Mouse (Mus musculus) kidney, postnatal 4 days (tissue): Measurements from ENCODE around the gene Scarb1.

Experiments
- DNase-seq, 2 experiments: peaks; one replicate each; pipeline ENCODE4 v3.0.0; 2021; ENCODE audit warnings: mixed read lengths in 2 of 2

Gene Scarb1

DNA sequence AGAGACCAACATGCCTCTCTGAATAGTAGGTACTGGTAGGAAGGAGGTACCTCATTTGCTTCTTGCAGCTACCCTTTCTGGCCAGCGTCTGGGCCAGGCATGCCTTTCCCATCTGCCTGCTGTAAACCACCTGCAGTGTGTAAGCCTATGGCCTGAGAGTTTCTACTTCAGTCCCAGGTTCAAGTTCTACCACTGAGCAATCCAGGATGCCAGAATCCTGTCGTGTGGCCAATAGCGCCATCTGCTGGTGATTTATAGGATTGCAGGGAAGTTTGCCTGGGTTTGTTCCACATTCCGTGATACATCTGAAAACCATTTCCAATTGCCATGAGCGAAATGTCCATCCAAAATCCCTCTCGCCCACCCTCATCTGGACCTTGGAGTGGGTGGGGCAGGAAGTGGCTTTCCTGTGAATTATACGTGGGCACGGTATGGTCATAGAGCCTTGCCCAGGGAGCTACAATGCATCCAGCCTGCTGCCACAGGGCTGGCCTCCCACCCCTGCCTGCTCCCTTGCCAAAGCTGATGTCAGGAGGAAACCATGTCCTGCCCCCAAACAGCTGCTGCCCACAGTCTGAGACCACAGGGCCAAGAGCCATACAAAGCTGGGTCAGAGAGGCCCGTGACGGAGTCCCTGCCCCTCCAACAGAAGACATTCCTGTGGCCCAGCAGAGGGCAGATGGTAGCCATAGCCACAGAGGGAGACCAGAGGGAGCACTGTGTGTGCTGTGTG is 72.7 kb downstream of the Scarb1 start:
- peak; percentile 84 to 87 for DNase-seq

- DNase-seq, result peak; percentile 36 to 47
These were observed 73.5 kb downstream of the Scarb1 start for GRCm38 (mm10) chr5:125267150-125267961.

GRCm38 (mm10) chr5:125266128-125266527 is 74.8 kb downstream of the Scarb1 start:
- no peak for DNase-seq

GRCm38 (mm10) chr5:125264700-125265099 is 76.2 kb downstream of the Scarb1 start:
- peak; percentile 76 to 84 for DNase-seq

GRCm38 (mm10) chr5:125262578-125262977 is 78.3 kb downstream of the Scarb1 start:
- DNase-seq, result no peak

GRCm38 (mm10) chr5:125253917-125254316 is 87.0 kb downstream of the Scarb1 start:
- peak in 1 of 2 experiments; percentile 43 for DNase-seq

DNA sequence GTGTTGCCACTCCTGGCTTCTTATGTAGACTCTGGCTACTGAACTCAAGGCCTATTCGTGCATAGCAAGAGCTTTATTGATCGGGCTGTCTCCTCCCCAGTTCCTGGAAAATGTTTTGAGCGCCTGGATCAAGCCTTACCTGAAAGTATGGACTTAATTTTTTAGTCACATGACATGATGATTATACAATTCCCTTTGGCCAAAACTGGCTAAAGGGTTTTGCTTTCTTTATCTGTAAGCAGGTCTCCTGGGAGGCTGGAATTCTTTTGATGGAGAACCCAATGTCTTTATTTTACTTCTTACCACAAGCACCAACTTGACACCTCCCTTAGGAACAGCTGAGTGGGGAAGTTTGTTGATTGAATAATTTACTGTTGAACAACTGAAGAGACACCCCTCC is 87.4 kb downstream of the Scarb1 start:
- no peak for DNase-seq

GRCm38 (mm10) chr5:125252664-125253063 is 88.2 kb downstream of the Scarb1 start:
- DNase-seq, result peak; percentile 57 to 72

DNA sequence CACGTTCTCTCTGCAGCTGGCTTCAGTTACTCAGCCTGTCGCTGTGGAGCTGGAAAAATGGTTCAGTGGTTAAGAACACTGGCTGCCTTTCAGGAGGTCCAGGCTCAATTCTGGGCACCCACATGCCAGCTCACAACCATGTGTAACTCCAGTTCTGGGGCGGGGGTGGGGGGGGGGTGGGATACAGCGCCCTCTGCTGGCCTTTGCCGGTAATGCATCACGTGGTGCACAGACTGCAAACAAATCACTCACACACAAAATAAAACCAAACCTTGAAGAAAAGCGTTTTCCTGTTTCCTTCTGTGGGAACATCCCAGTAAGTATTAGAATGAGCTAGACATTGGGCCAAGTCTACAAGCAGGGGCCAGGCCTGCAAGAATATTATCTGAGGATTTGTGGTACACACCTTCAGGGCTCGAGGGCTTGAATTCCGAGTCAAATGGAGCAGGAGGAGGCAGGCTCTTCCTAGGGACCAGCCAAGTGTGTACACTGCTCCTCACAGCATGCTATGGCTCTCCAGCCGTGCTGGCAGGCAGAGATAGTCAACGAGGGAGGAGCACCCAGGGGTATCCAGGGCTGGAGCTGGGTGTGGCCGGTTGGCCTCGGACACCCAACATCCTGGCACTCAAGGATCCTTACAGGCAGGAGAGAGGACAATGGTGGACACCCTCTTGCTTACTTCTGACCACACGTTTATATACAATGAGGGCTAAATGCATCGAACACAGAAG is 88.8 kb downstream of the Scarb1 start:
- DNase-seq, result peak in 1 of 2 experiments; percentile 38

GRCm38 (mm10) chr5:125249187-125249586 is 91.7 kb downstream of the Scarb1 start:
- DNase-seq, result no peak

DNA sequence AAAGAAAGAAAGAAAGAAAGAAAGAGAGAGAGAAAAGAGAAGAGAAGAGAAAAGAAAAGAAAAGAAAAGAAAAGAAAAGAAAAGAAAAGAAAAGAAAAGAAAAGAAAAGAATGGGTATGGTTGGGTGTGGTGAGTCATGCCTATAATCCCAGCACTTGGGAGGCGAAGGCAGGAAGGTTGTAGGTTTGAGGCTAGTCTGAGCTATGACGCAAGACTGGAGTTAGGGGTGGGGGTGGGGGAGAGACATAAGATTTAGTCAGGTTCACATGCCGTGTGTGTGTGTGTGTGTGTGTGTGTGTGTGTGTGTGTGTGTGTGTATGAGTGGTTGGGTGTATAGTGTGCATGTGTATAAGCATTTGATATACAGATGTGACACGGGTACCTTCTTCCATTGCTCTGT is 94.2 kb downstream of the Scarb1 start:
- DNase-seq, result no peak

DNA sequence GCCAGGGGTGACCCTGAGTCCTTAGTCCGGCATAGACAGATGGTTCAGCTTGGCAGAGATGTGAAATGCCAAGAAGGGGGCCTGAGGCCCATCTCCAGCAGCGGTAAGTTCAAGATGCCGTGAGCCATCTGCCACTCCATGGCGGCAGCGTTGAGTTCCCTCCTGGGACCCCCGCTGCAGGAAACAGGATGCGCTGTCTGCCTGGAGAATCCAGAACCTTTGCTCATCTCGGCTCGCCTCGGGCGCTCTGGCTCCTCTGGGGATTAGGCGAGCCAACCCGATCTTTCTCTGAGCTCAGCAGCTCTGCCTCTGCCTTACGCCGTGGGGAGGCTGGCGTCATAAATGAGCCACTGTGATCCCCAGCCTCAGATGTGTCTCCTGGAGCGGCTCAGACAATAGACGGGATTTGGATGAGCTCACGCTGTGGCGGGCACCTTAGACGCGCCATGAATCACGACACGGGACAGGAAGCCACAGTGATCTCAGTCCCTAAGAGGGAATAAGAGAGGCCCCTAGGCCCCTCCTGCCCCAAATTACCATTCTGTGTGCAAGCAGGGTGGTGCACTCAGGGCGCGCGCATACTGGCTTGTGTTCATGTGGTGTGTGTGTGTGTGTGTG is 95.3 kb downstream of the Scarb1 start:
- DNase-seq, result peak; percentile 69 to 78

- DNase-seq, result peak; percentile 27 to 43
These were observed 95.9 kb downstream of the Scarb1 start for GRCm38 (mm10) chr5:125244825-125245533.

DNA sequence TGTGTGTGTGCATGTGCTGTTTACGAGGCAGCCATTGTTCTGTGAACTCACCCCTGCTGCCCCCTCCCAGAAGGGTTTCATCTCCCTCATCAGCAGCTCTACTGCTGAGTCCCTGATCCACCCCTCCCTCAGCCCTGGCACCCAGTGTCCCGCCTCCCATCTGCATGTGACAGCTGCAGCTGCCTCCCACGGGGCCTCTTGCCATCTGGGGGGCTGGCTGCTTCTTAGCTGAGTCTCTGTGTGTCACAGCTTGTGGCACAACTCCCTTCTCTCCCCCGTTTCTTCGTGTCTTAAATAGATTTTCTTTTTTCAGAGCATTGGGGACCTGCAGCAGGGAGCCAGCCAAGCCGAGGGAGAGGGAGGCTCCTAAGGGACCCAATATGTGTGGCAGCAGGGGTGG is 97.0 kb downstream of the Scarb1 start:
- no peak for DNase-seq

DNA sequence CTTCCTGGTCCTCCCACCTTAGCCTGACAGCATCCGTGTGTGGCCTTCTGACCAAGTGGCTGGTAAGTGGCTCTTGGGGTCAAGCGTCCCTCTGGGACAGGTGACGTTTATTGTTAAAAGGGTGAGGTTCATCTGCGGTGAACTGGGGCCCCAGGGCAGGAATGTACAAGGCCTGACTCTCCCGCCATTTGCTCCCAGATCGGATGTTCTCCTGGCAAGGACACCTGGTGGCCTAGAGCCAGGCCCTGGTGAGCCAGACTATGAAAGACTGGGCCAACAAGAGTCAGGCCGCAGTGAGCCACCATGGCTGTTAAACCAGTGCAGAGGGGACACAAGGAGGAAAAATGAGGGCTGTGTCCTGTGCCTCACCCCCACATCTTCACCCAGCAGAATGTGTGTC is 98.8 kb downstream of the Scarb1 start:
- DNase-seq, result no peak

- DNase-seq, result no peak
These were observed 99.3 kb downstream of the Scarb1 start for GRCm38 (mm10) chr5:125241627-125242026.

GRCm38 (mm10) chr5:125240124-125240781 is 100.6 kb downstream of the Scarb1 start:
- DNase-seq, result no peak

DNA sequence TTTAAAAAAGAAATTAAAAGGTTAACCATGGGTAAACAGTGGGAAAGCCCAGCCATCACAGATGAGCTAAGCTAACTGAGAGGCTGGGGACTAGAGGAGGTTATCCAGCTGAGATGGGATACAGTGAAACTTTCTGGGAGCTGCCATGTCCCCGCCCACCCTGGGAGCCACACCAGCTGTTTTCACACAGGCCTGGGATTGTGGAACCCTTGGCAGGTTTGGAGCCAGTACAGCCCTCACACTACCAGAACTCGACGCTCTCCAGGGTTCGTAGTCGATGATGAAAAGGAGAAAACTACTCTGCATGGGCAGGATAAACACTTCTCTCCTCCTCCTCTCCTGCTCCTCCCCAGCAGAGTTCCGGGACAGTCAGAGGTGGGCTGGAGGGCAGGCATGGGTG is 105.0 kb downstream of the Scarb1 start:
- DNase-seq, result peak; percentile 77 to 82

DNA sequence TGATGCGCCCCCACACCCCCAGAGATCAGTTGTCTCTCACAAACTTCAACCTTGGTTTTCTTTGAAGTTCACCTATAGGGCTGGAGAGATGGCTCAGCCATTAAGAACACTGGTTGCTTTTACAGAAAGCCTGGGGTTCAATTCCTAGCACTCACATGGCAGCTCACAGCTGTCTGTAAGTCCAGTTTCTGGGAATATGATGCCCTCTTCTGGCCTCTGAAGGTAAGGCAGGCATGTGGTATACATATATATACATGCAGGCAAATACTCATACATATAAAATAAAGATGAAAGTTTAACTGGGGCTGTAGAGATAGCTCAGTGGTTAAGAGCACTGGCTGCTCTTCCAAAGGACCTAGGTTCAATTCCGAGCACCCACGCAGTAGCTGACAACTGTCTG is 105.5 kb downstream of the Scarb1 start:
- no peak for DNase-seq

- DNase-seq, result no peak
These were observed 106.5 kb downstream of the Scarb1 start for GRCm38 (mm10) chr5:125234399-125234798.

DNA sequence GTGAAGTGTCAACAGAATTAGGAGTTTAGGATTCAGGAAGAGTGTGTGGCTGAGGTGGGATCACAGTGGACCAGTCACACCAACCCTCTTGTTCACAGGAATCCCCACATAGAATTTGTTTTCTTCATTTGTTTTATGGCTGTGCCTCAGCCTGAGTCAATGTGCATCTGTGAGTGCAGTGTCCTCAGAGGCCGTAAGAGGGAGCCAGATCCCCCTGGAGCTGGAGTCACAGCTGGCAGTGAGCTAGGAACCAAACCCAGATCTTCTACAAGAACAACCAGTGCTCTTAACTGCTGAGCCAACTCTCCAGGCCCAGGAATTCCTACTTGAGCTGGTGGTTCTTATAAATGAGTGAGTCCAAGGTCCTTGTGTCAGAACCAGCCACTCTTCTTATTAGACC is 107.4 kb downstream of the Scarb1 start:
- no peak for DNase-seq
